Mouse (Mus musculus) limb, embryonic 12.5 days (tissue): ENCODE measurements around the gene Cited2. TPM values are rescaled to one million over a fixed set of nuclear protein-coding genes. Genes with fewer than 3 reads are reported as not detected.

ENCODE experiments used
- ATAC-seq: fragments of 200-750 bp; cut with Nextera tagmentation; 2 replicates; pipeline ENCODE4 v1.8.0; 2017; ENCODE audit warnings: low read depth, moderate TSS enrichment; ENCODE audit not compliant: insufficient number of reproducible peaks, insufficient read depth, low FRiP score, low TSS enrichment
- H3K27ac ChIP-seq: fragments of 300-500 bp; sonication (generic); 2 replicates; pipeline ENCODE4 v1.5.1; 2016; ENCODE audit warnings: mild to moderate bottlenecking, moderate library complexity
- H3K27me3 ChIP-seq: fragments of 300-500 bp; sonication (generic); 2 replicates; pipeline ENCODE4 v1.6.1; 2016; ENCODE audit warnings: mild to moderate bottlenecking, moderate library complexity
- H3K36me3 ChIP-seq: fragments of 300-500 bp; sonication (generic); 2 replicates; pipeline ENCODE4 v1.6.1; 2016; ENCODE audit warnings: mild to moderate bottlenecking, moderate library complexity
- H3K4me1 ChIP-seq: fragments of 300-500 bp; sonication (generic); replicated peaks from 2 replicates; pipeline ENCODE4 v1.6.1; 2016
- H3K4me2 ChIP-seq: fragments of 300-500 bp; sonication (generic); 2 replicates; pipeline ENCODE4 v1.6.1; 2016; ENCODE audit warnings: mild to moderate bottlenecking, moderate library complexity
- H3K4me3 ChIP-seq: fragments of 300-500 bp; sonication (generic); replicated peaks from 2 replicates; pipeline ENCODE4 v1.5.1; 2016; ENCODE audit warnings: mild to moderate bottlenecking
- H3K9ac ChIP-seq: fragments of 300-500 bp; sonication (generic); replicated peaks from 2 replicates; pipeline ENCODE4 v1.6.1; 2016; ENCODE audit warnings: mild to moderate bottlenecking, moderate library complexity
- H3K9me3 ChIP-seq: fragments of 300-500 bp; sonication (generic); 2 replicates; pipeline ENCODE4 v1.6.1; 2016; ENCODE audit warnings: mild to moderate bottlenecking, moderate library complexity
- WGBS: fragments of 180-500 bp; shearing (Covaris S2); methylation state at CpG from one replicate; pipeline ENCODE4 v1.1.7; 2016; 5-methylcytosine and 5-hydroxymethylcytosine counted together
- polyA plus RNA-seq: library from polyadenylated mRNA; unstranded; fragments of >200 nt; fragmentation: Nextera tagmentation; extraction: Ambion mirVana; gene quantifications from 2 replicates; pipeline ENCODE4 v1.2.1, GENCODE M21; 2016

Cited2 gene
- polyA plus RNA-seq, 1 experiment from 2014 or later = 51.9 TPM

DNA sequence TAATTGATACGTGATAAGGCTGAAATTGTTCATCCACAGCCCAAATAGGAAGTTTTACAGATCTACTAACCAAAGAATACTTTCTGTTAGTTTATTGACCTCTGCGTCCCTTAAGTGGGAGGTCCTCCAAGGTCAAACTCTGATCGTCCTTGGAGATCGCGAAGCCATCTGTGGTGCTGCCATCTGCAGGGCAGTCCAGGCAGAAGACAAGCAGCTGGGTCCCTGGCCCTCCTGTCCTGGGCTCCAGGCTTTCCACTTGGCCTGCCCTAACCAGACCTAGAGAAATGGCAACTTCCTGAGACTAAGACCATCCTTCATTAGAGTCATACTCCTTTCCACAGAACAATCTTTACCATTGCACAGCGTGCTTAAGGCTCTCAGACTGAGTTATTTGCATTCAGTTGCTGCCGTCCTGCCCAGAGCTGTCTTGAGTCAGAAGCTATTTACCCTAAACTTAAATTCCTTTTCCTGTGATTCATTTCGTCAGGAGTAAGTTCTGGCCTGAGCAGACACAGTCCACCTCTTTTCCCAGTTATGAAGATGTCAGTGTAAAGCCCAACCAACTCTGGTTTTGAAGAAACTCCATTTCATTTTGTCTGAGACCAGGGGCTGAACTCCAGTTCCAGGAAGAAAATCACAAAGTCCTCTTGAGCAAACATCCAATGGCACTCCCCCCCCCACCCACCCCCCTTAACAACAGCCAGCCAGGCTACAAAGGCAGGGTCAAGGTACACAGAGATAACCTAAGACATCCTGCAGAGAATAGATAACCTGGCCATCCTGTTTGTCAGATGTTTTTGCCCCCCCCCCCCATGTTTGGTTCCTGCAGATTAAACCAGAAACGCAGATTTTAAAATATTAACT is 38.0 kb downstream of the Cited2 start:
- no peaks in the 10 kb centered on the region for H3K36me3 ChIP-seq
- 69% methylated on average over 9 of the region's 9 CpGs for WGBS
- no peak overlapping the region for H3K27ac ChIP-seq
- H3K4me3 ChIP-seq = no peak overlapping the region
- H3K9me3 ChIP-seq = 0 out of 2 replicates have a peak, but pooled peaks cover 2% of the 10 kb centered on the region
- no peak for ATAC-seq
- H3K27me3 ChIP-seq = no peaks in the 10 kb centered on the region
- no peak overlapping the region for H3K4me2 ChIP-seq
- H3K4me1 ChIP-seq = no peaks in the 10 kb centered on the region
- H3K9ac ChIP-seq = no peak overlapping the region

DNA sequence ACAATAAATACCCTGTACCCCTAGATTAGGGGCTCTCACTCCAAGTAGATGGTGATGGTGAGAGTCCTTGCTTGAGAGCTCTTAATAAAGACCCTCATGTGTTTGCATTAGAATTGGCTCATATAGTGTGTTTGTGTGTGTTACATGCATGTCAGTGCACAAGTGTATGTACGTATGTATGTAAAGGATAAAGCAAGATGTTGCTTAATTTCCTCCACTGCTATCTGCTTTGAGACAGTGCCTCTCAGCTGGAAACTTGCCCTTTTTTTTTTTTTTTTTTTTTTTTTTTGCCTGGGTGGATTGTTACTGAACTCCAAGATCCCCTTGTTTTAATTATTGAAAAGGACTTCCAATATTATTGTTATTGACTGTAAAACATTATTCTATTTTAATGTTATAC is 38.6 kb downstream of the Cited2 start:
- ATAC-seq = no peak
- Histone ChIP-seq H3K4me2 (no peak overlapping the region), H3K4me3 (no peak overlapping the region), H3K36me3 (no peaks in the 10 kb centered on the region), H3K9me3 (no peaks in the 10 kb centered on the region), H3K4me1 (no peaks in the 10 kb centered on the region), H3K27me3 (no peaks in the 10 kb centered on the region), H3K9ac (no peak overlapping the region), H3K27ac (no peak overlapping the region)
- 82% methylated on average over 1 of the region's 1 CpGs for whole genome bisulfite sequencing

DNA sequence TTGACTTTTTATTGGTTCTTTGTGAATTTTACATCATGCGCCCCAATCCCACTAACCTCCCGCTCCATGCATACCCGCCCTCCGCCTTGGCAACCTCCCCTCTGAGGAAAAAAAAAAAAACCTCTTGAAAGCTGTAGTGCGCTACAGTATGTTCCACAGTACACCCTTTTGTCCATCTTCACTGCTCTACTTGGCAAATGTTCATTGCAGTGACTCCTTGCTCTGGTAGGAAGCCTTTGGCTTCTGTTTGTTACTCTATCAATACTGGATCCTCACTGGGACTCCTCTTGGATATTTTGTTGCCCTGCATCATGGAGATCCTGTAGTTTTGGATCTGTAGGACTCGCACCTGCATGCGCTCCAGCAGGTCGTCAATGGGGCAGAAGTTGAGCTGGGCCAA is 39.9 kb downstream of the Cited2 start:
- Histone ChIP-seq H3K4me3 (no peak overlapping the region), H3K9ac (no peak overlapping the region), H3K9me3 (no peaks in the 10 kb centered on the region), H3K36me3 (no peaks in the 10 kb centered on the region), H3K27me3 (no peaks in the 10 kb centered on the region), H3K4me2 (no peak overlapping the region), H3K4me1 (no peaks in the 10 kb centered on the region), H3K27ac (no peak overlapping the region)
- WGBS = 93% methylated on average over 8 of the region's 8 CpGs
- no peak for ATAC-seq

DNA sequence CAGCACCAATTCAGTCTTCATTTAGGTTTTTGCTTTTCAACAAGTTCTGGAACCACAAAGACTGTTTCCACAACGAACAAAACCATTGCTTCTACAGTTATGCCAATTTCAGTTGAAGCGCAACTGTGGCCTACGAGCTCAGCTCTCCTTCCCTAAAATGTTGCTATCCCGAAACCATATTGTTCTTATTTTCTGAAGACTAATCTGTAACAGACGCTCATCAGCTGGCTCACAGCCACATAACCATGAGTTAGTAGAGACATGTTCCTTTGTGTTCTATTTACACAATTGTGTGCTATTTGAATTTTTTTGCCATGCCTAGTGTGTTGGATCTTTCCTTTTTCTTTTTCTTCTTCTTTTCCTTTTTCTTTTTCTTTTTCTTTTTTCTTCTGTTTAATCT is 46.8 kb downstream of the Cited2 start:
- Histone ChIP-seq H3K4me3 (no peak overlapping the region), H3K9ac (no peak overlapping the region), H3K4me1 (peaks cover 2% of the 10 kb centered on the region; the same call in 1 of the 2 replicates), H3K36me3 (no peaks in the 10 kb centered on the region), H3K27ac (no peak overlapping the region), H3K9me3 (no peaks in the 10 kb centered on the region), H3K27me3 (no peaks in the 10 kb centered on the region), H3K4me2 (no peak overlapping the region)
- 46% methylated on average over 5 of the region's 5 CpGs for WGBS
- no peak for ATAC-seq

DNA sequence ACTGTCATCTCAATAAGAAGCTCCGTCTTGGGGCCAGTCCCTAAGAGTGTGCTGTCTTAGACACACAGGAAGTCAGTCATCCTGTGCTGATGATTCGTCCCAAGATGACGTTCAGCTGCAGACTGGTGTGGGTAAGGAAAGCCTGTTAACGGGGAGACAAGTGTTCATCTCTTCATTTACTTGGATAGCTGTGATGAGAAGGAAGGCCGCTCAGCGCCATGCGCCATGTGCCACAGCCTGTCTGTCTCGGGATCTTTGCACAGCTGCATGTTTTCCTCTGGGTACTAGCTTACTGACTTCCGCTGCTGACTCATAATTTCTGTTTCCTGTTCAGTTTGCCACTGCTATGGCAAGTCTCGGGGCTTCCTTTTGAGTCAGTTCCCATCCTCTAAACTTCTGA is 49.3 kb downstream of the Cited2 start:
- H3K27me3 ChIP-seq = no peaks in the 10 kb centered on the region
- no peak for ATAC-seq
- H3K36me3 ChIP-seq = no peaks in the 10 kb centered on the region
- H3K4me3 ChIP-seq = no peak overlapping the region
- H3K4me2 ChIP-seq = no peak overlapping the region
- 88% methylated on average over 10 of the region's 10 CpGs for WGBS
- no peaks in the 10 kb centered on the region for H3K9me3 ChIP-seq
- no peak overlapping the region for H3K27ac ChIP-seq
- H3K4me1 ChIP-seq = peaks cover 2% of the 10 kb centered on the region; the same call in 1 of the 2 replicates
- H3K9ac ChIP-seq = no peak overlapping the region

DNA sequence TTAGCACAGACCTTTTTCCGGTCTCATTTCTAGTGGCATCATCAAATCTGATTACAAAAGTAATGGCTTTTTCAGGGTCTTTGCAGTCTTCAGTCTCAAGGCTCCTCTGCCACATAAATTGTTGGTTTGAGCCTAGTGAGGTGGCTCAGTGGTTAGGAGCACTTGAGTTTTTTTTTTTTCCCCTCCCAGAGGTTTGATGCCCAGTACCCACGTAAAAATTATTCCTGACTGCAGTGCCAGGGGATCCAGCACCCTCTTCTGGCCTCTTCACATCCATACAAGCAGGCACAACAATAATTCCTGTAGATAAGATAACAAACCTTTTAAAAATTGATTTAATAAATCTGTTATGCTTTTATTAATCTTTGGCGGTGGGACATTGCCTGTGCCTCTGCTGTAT is 51.3 kb downstream of the Cited2 start:
- H3K27me3 ChIP-seq = no peaks in the 10 kb centered on the region
- H3K4me1 ChIP-seq = peaks cover 2% of the 10 kb centered on the region; the same call in 1 of the 2 replicates
- H3K36me3 ChIP-seq = no peaks in the 10 kb centered on the region
- no peak overlapping the region for H3K9ac ChIP-seq
- WGBS = 85% methylated on average over 3 of the region's 3 CpGs
- H3K27ac ChIP-seq = no peak overlapping the region
- no peaks in the 10 kb centered on the region for H3K9me3 ChIP-seq
- ATAC-seq = no peak
- H3K4me3 ChIP-seq = no peak overlapping the region
- no peak overlapping the region for H3K4me2 ChIP-seq

DNA sequence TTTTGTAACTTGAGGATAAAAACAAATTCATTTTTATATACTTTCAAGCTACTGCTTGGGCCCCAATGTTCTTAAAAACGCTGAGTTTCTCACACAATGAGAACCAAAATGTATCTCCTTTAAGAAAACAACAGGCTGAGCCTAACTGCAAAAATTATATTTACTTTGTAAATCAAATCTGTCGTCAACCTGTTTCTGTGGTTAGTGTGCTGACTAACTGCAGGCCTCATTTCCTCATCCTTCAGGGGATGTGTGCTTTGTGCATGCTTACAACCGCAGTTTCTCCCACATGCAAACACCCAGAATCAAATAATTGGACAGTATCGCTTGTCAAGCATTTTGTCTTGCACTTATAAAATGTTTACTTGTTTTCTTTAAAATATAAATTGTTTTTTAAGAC is 52.1 kb downstream of the Cited2 start:
- no peak for ATAC-seq
- Histone ChIP-seq H3K4me1 (no peaks in the 10 kb centered on the region), H3K4me3 (no peak overlapping the region), H3K27ac (no peak overlapping the region), H3K27me3 (no peaks in the 10 kb centered on the region), H3K36me3 (no peaks in the 10 kb centered on the region), H3K4me2 (no peak overlapping the region), H3K9me3 (no peaks in the 10 kb centered on the region), H3K9ac (no peak overlapping the region)
- WGBS = 67% methylated on average over 4 of the region's 4 CpGs

Other genes with a start within 250 kb of the Cited2 start
- gene Txlnb, start 73.0 kb downstream of the Cited2 start, polyA plus RNA-seq = 2.2 and 2.7 TPM in 2 replicates
- 4.3 and 4.6 TPM in 2 replicates for gene Heca, start 224.8 kb downstream of the Cited2 start, polyA plus RNA-seq